Mouse (Mus musculus): ENCODE data around the gene App. TPM values are rescaled to one million over a fixed set of nuclear protein-coding genes. Genes with fewer than 3 reads are reported as not detected.

App gene
- polyA plus RNA-seq, 1 experiment from 2014 or later = 171 TPM

- no peak overlapping the region for H3K4me3 ChIP-seq (replicated peaks)
- peaks cover 5% of the 10 kb centered on the region; the same call in 1 of the 2 replicates for H3K36me3 ChIP-seq (replicated peaks)
- 90% methylated on average over 9 of the region's 9 CpGs for WGBS
- no peak overlapping the region for H3K27ac ChIP-seq
- no peaks in the 10 kb centered on the region for H3K9me3 ChIP-seq
- no peak for ATAC-seq (ENCODE audit: low FRiP score)
- no peak overlapping the region for H3K4me2 ChIP-seq
- H3K4me1 ChIP-seq = peaks cover 26% of the 10 kb centered on the region
- H3K9ac ChIP-seq = no peak overlapping the region
- no peaks in the 10 kb centered on the region for H3K27me3 ChIP-seq
Observed at GRCm38 (mm10) chr16:85148615-85149508, 24.7 kb downstream of the App start.

- Histone ChIP-seq H3K4me1 (peaks cover 26% of the 10 kb centered on the region), H3K36me3 (replicated peaks) (peaks cover 5% of the 10 kb centered on the region; the same call in 1 of the 2 replicates), H3K27ac (no peak overlapping the region), H3K4me2 (no peak overlapping the region), H3K9ac (no peak overlapping the region), H3K27me3 (no peaks in the 10 kb centered on the region), H3K4me3 (replicated peaks) (no peak overlapping the region), H3K9me3 (no peaks in the 10 kb centered on the region)
- ATAC-seq (ENCODE audit: low FRiP score) = no peak
- WGBS = 91% methylated on average over 4 of the region's 4 CpGs
Observed at GRCm38 (mm10) chr16:85147440-85147839, 26.1 kb downstream of the App start.

- 53% methylated on average over 11 of the region's 11 CpGs for WGBS
- Histone ChIP-seq H3K27ac (no peak overlapping the region), H3K4me1 (peaks cover 16% of the 10 kb centered on the region), H3K27me3 (no peaks in the 10 kb centered on the region), H3K36me3 (replicated peaks) (peaks cover 5% of the 10 kb centered on the region; the same call in 1 of the 2 replicates), H3K4me2 (no peak overlapping the region), H3K9me3 (no peaks in the 10 kb centered on the region), H3K4me3 (replicated peaks) (no peak overlapping the region), H3K9ac (no peak overlapping the region)
- no peak for ATAC-seq (ENCODE audit: low FRiP score)
Observed at GRCm38 (mm10) chr16:85145771-85146178, 27.8 kb downstream of the App start.

GRCm38 (mm10) chr16:85145369-85145768 is 28.2 kb downstream of the App start:
- H3K4me3 ChIP-seq (replicated peaks) = no peak overlapping the region
- peaks cover 5% of the 10 kb centered on the region; the same call in 1 of the 2 replicates for H3K36me3 ChIP-seq (replicated peaks)
- no peak overlapping the region for H3K9ac ChIP-seq
- WGBS = 62% methylated on average over 11 of the region's 11 CpGs
- H3K4me1 ChIP-seq = peaks cover 16% of the 10 kb centered on the region
- H3K27ac ChIP-seq = no peak overlapping the region
- no peaks in the 10 kb centered on the region for H3K9me3 ChIP-seq
- H3K27me3 ChIP-seq = no peaks in the 10 kb centered on the region
- no peak for ATAC-seq (ENCODE audit: low FRiP score)
- no peak overlapping the region for H3K4me2 ChIP-seq

GRCm38 (mm10) chr16:85144401-85144800 is 29.2 kb downstream of the App start:
- H3K27me3 ChIP-seq = no peaks in the 10 kb centered on the region
- no peak overlapping the region for H3K9ac ChIP-seq
- no peak overlapping the region for H3K4me3 ChIP-seq (replicated peaks)
- H3K4me2 ChIP-seq = no peak overlapping the region
- H3K9me3 ChIP-seq = no peaks in the 10 kb centered on the region
- peaks cover 20% of the 10 kb centered on the region for H3K4me1 ChIP-seq
- H3K36me3 ChIP-seq (replicated peaks) = peaks cover 5% of the 10 kb centered on the region; the same call in 1 of the 2 replicates
- ATAC-seq (ENCODE audit: low FRiP score) = no peak
- H3K27ac ChIP-seq = no peak overlapping the region
- 89% methylated on average over 6 of the region's 6 CpGs for WGBS

GRCm38 (mm10) chr16:85143863-85144262 is 29.7 kb downstream of the App start:
- Histone ChIP-seq H3K9ac (no peak overlapping the region), H3K4me2 (no peak overlapping the region), H3K4me1 (peaks cover 22% of the 10 kb centered on the region), H3K4me3 (replicated peaks) (no peak overlapping the region), H3K27me3 (no peaks in the 10 kb centered on the region), H3K27ac (no peak overlapping the region), H3K36me3 (replicated peaks) (peaks cover 4% of the 10 kb centered on the region; the same call in 1 of the 2 replicates), H3K9me3 (no peaks in the 10 kb centered on the region)
- no peak for ATAC-seq (ENCODE audit: low FRiP score)
- 93% methylated on average over 3 of the region's 3 CpGs for WGBS

GRCm38 (mm10) chr16:85143188-85143587 is 30.4 kb downstream of the App start:
- H3K9ac ChIP-seq = no peak overlapping the region
- H3K4me2 ChIP-seq = no peak overlapping the region
- H3K4me1 ChIP-seq = peaks cover 22% of the 10 kb centered on the region
- H3K27me3 ChIP-seq = no peaks in the 10 kb centered on the region
- no peak overlapping the region for H3K27ac ChIP-seq
- 46% methylated on average over 3 of the region's 3 CpGs for WGBS
- H3K9me3 ChIP-seq = no peaks in the 10 kb centered on the region
- no peaks in the 10 kb centered on the region for H3K36me3 ChIP-seq (replicated peaks)
- ATAC-seq (ENCODE audit: low FRiP score) = no peak
- H3K4me3 ChIP-seq (replicated peaks) = no peak overlapping the region

GRCm38 (mm10) chr16:85141404-85141803 is 32.2 kb downstream of the App start:
- H3K36me3 ChIP-seq (replicated peaks) = no peaks in the 10 kb centered on the region
- WGBS = 91% methylated on average over 4 of the region's 4 CpGs
- H3K27me3 ChIP-seq = no peaks in the 10 kb centered on the region
- H3K4me2 ChIP-seq = no peak overlapping the region
- ATAC-seq (ENCODE audit: low FRiP score) = no peak
- H3K4me1 ChIP-seq = peaks cover 22% of the 10 kb centered on the region
- no peaks in the 10 kb centered on the region for H3K9me3 ChIP-seq
- H3K27ac ChIP-seq = no peak overlapping the region
- H3K4me3 ChIP-seq (replicated peaks) = no peak overlapping the region
- no peak overlapping the region for H3K9ac ChIP-seq

GRCm38 (mm10) chr16:85139178-85139604 is 34.4 kb downstream of the App start:
- H3K27me3 ChIP-seq = no peaks in the 10 kb centered on the region
- H3K36me3 ChIP-seq (replicated peaks) = no peaks in the 10 kb centered on the region
- peak overlapping the region; percentile 65 for H3K27ac ChIP-seq
- H3K4me1 ChIP-seq = peaks cover 15% of the 10 kb centered on the region
- H3K9ac ChIP-seq = no peak overlapping the region
- no peak overlapping the region for H3K4me3 ChIP-seq (replicated peaks)
- H3K9me3 ChIP-seq = no peaks in the 10 kb centered on the region
- peak; percentile 61; the same call in 1 of the 2 replicates for ATAC-seq (ENCODE audit: low FRiP score)
- peak overlapping the region; percentile 13; the same call in 1 of the 2 replicates for H3K4me2 ChIP-seq
- WGBS = 32% methylated on average over 9 of the region's 9 CpGs

GRCm38 (mm10) chr16:85137348-85137747 is 36.2 kb downstream of the App start:
- ATAC-seq (ENCODE audit: low FRiP score) = no peak
- Histone ChIP-seq H3K27me3 (no peaks in the 10 kb centered on the region), H3K4me1 (peaks cover 24% of the 10 kb centered on the region), H3K4me2 (no peak overlapping the region), H3K27ac (no peak overlapping the region), H3K9me3 (no peaks in the 10 kb centered on the region), H3K4me3 (replicated peaks) (no peak overlapping the region), H3K36me3 (replicated peaks) (no peaks in the 10 kb centered on the region), H3K9ac (no peak overlapping the region)
- WGBS = 83% methylated on average over 11 of the region's 11 CpGs

GRCm38 (mm10) chr16:85136046-85136445 is 37.5 kb downstream of the App start:
- no peak overlapping the region for H3K9ac ChIP-seq
- 79% methylated on average over 4 of the region's 4 CpGs for WGBS
- ATAC-seq (ENCODE audit: low FRiP score) = no peak
- no peak overlapping the region for H3K4me2 ChIP-seq
- H3K27me3 ChIP-seq = no peaks in the 10 kb centered on the region
- H3K4me1 ChIP-seq = peaks cover 24% of the 10 kb centered on the region
- H3K36me3 ChIP-seq (replicated peaks) = no peaks in the 10 kb centered on the region
- no peak overlapping the region for H3K27ac ChIP-seq
- H3K9me3 ChIP-seq = no peaks in the 10 kb centered on the region
- no peak overlapping the region for H3K4me3 ChIP-seq (replicated peaks)

GRCm38 (mm10) chr16:85133468-85133881 is 40.1 kb downstream of the App start:
- ATAC-seq (ENCODE audit: low FRiP score) = no peak
- H3K27ac ChIP-seq = peak overlapping the region; percentile 26; the same call in 1 of the 2 replicates
- no peaks in the 10 kb centered on the region for H3K36me3 ChIP-seq (replicated peaks)
- H3K4me1 ChIP-seq = peaks cover 24% of the 10 kb centered on the region
- no peak overlapping the region for H3K4me3 ChIP-seq (replicated peaks)
- no peaks in the 10 kb centered on the region for H3K27me3 ChIP-seq
- no peak overlapping the region for H3K9ac ChIP-seq
- no peaks in the 10 kb centered on the region for H3K9me3 ChIP-seq
- no peak overlapping the region for H3K4me2 ChIP-seq
- WGBS = 74% methylated on average over 5 of the region's 5 CpGs

- H3K4me3 ChIP-seq (replicated peaks) = no peak overlapping the region
- no peak overlapping the region for H3K27ac ChIP-seq
- H3K27me3 ChIP-seq = no peaks in the 10 kb centered on the region
- peaks cover 27% of the 10 kb centered on the region for H3K4me1 ChIP-seq
- no peak for ATAC-seq (ENCODE audit: low FRiP score)
- no peak overlapping the region for H3K9ac ChIP-seq
- H3K9me3 ChIP-seq = no peaks in the 10 kb centered on the region
- H3K4me2 ChIP-seq = no peak overlapping the region
- WGBS = 84% methylated on average over 8 of the region's 8 CpGs
- H3K36me3 ChIP-seq (replicated peaks) = no peaks in the 10 kb centered on the region
Observed at GRCm38 (mm10) chr16:85133057-85133456, 40.5 kb downstream of the App start.

Measured in forebrain, embryonic 12.5 days (tissue).